Mouse (Mus musculus): ENCODE data around the gene Jun. TPM values are rescaled to one million over a fixed set of nuclear protein-coding genes. Genes with fewer than 3 reads are reported as not detected.

Jun gene
- polyA plus RNA-seq, 1 experiment from 2014 or later, result 25.2 TPM

DNA sequence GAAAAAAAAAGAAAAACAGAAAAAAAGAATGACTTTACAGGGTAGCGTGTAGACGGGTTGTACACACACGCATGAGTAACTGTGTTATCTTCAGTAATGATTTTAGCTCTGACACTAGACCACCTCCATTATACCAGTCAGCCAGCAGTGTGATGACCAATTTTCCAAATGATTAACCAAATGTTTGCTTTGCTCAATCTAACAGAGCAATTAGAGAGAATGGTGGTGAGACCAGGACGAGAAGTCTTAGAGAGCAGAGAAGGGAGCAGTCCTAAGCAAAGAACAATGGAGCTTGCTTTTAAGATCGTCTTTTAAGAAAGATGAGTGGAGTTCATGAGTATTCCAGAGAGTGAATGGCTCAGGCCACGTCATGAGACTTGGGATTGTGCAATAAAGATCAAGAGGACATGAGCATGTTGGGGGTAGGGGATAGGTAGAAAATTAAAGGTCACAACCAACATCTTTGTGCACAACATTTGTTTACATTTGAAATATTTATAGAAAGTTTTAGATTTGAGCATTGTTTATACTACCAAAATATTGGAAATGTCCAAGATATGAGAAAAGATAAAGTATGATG lies 46.7 kb downstream of the Jun start:
- WGBS, result 62% methylated on average over 6 of the region's 6 CpGs
- Histone ChIP-seq H3K36me3 (ENCODE audit: control insufficient read depth, insufficient read depth, low read length) (no peaks in the 10 kb centered on the region), H3K27ac (ENCODE audit: low read depth, low read length) (no peak overlapping the region), H3K9ac (replicated peaks; ENCODE audit: low read depth, low read length) (no peak overlapping the region), H3K9me3 (ENCODE audit: control insufficient read depth, low read length) (no peaks in the 10 kb centered on the region), H3K4me3 (ENCODE audit: low read depth, low read length) (no peak overlapping the region), H3K27me3 (ENCODE audit: control insufficient read depth, insufficient read depth, low read length) (no peaks in the 10 kb centered on the region), H3K4me1 (ENCODE audit: control insufficient read depth, insufficient read depth, low read length) (no peaks in the 10 kb centered on the region), H3K4me2 (ENCODE audit: low read depth, low read length) (no peak overlapping the region)
- ATAC-seq (ENCODE audit: low read depth), result no peak

- 69% methylated on average over 6 of the region's 6 CpGs for WGBS
- Histone ChIP-seq H3K9me3 (ENCODE audit: control insufficient read depth, low read length) (no peaks in the 10 kb centered on the region), H3K4me3 (ENCODE audit: low read depth, low read length) (no peak overlapping the region), H3K27ac (ENCODE audit: low read depth, low read length) (no peak overlapping the region), H3K36me3 (ENCODE audit: control insufficient read depth, insufficient read depth, low read length) (no peaks in the 10 kb centered on the region), H3K4me1 (ENCODE audit: control insufficient read depth, insufficient read depth, low read length) (no peaks in the 10 kb centered on the region), H3K4me2 (ENCODE audit: low read depth, low read length) (no peak overlapping the region), H3K9ac (replicated peaks; ENCODE audit: low read depth, low read length) (no peak overlapping the region), H3K27me3 (ENCODE audit: control insufficient read depth, insufficient read depth, low read length) (no peaks in the 10 kb centered on the region)
- ATAC-seq (ENCODE audit: low read depth), result no peak
Observed at GRCm38 (mm10) chr4:95001043-95001775, 50.8 kb downstream of the Jun start.

DNA sequence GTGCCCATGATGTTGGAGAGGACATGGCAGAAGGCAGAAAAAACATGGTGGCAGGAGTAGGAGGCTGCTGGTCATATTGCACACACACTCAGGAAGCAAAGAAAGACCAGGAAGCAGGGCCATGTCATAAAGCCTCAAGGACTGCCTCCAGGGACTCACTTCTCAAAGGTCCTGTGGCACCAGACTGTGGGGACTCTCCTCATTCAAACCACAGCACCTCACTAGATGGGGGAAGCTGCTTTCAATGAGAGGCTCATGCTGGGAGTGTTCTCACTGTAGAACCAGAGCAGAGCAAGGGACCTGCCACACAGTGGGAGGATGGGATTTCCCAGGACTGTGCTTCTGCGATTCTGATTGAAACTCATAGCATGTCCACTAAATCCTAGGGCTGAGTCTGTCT lies 51.9 kb downstream of the Jun start:
- 84% methylated on average over 1 of the region's 1 CpGs for WGBS
- H3K27me3 ChIP-seq (ENCODE audit: control insufficient read depth, insufficient read depth, low read length), result no peaks in the 10 kb centered on the region
- ATAC-seq (ENCODE audit: low read depth), result no peak

DNA sequence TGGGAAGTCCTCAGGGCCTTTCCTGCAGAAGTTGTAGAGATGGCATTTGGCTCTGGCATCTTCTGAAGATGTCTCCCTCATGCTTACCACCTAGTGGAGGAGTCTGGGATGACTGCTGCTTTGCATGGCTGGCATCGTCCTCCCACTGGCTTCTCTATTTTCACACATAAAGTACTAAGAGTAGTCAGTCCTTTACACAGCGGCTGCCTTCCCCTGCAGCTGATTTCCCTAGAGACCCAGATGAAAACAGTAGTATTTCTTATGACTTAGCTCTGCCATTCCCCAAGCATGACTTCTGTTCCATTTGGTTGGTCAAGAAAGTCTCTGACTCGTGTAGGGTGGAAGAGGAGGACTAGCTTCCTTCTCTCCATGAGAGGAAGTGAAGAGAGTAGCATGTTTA lies 52.8 kb downstream of the Jun start:
- H3K27me3 ChIP-seq (ENCODE audit: control insufficient read depth, insufficient read depth, low read length), result no peaks in the 10 kb centered on the region
- H3K27ac ChIP-seq (ENCODE audit: low read depth, low read length), result no peak overlapping the region
- H3K4me1 ChIP-seq (ENCODE audit: control insufficient read depth, insufficient read depth, low read length), result no peaks in the 10 kb centered on the region
- no peaks in the 10 kb centered on the region for H3K36me3 ChIP-seq (ENCODE audit: control insufficient read depth, insufficient read depth, low read length)
- H3K4me3 ChIP-seq (ENCODE audit: low read depth, low read length), result no peak overlapping the region
- no peaks in the 10 kb centered on the region for H3K9me3 ChIP-seq (ENCODE audit: control insufficient read depth, low read length)
- no peak overlapping the region for H3K9ac ChIP-seq (replicated peaks; ENCODE audit: low read depth, low read length)
- no peak overlapping the region for H3K4me2 ChIP-seq (ENCODE audit: low read depth, low read length)
- no peak for ATAC-seq (ENCODE audit: low read depth)
- 63% methylated on average over 3 of the region's 3 CpGs for WGBS

More for the DNA sequence above, 51.9 kb downstream of the Jun start:
- Histone ChIP-seq H3K27ac (ENCODE audit: low read depth, low read length) (no peak overlapping the region), H3K9ac (replicated peaks; ENCODE audit: low read depth, low read length) (no peak overlapping the region), H3K4me1 (ENCODE audit: control insufficient read depth, insufficient read depth, low read length) (no peaks in the 10 kb centered on the region), H3K4me2 (ENCODE audit: low read depth, low read length) (no peak overlapping the region), H3K36me3 (ENCODE audit: control insufficient read depth, insufficient read depth, low read length) (no peaks in the 10 kb centered on the region), H3K9me3 (ENCODE audit: control insufficient read depth, low read length) (no peaks in the 10 kb centered on the region), H3K4me3 (ENCODE audit: low read depth, low read length) (no peak overlapping the region)

Other genes with a start within 250 kb of the Jun start
- gene Eqtn, start 123.4 kb downstream of the Jun start, polyA plus RNA-seq (2014; fragmentation: Nextera tagmentation; extraction: Ambion mirVana), result 0.74 TPM in 1 of 2 replicates, not detected in the other
- 34.5 and 46.8 TPM in 2 replicates for gene Mysm1, start 73.1 kb downstream of the Jun start, polyA plus RNA-seq (2014; fragmentation: Nextera tagmentation; extraction: Ambion mirVana)